Mouse (Mus musculus): Measurements from ENCODE around the gene Olfr220. TPM values are rescaled to one million over a fixed set of nuclear protein-coding genes. Genes with fewer than 3 reads are reported as not detected.

Olfr220 gene
- polyA plus RNA-seq, 1 experiment = not detected

GRCm38 (mm10) chr1:174455100-174455499 lies 13.2 kb downstream of the Olfr220 start:
- H3K36me3 ChIP-seq (ENCODE audit: control insufficient read depth, insufficient read depth, low read length) = no peaks in the 10 kb centered on the region
- no peak for DNase-seq
- H3K27me3 ChIP-seq (replicated peaks; ENCODE audit: control insufficient read depth, insufficient read depth, low read length) = no peaks in the 10 kb centered on the region
- no peak overlapping the region for H3K27ac ChIP-seq (ENCODE audit: insufficient read depth, low read depth, low read length)
- H3K4me3 ChIP-seq (ENCODE audit: insufficient read depth, low read depth, low read length) = no peak overlapping the region
- WGBS = 85% methylated on average over 2 of the region's 2 CpGs
- no peaks in the 10 kb centered on the region for H3K4me1 ChIP-seq (ENCODE audit: control insufficient read depth, insufficient read depth, low read length)
- TF ChIP-seq CTCF (conservative IDR thresholded peaks at IDR 0.05; ENCODE audit: insufficient read depth, insufficient read length, low read depth, low read length) (no peak), POLR2A (IDR thresholded peaks at IDR 0.05; ENCODE audit: low read depth, low read length) (no peak)

GRCm38 (mm10) chr1:174465385-174465784 lies 23.5 kb downstream of the Olfr220 start:
- Histone ChIP-seq H3K27me3 (replicated peaks; ENCODE audit: control insufficient read depth, insufficient read depth, low read length) (no peaks in the 10 kb centered on the region), H3K36me3 (ENCODE audit: control insufficient read depth, insufficient read depth, low read length) (no peaks in the 10 kb centered on the region), H3K27ac (ENCODE audit: insufficient read depth, low read depth, low read length) (no peak overlapping the region), H3K4me1 (ENCODE audit: control insufficient read depth, insufficient read depth, low read length) (no peaks in the 10 kb centered on the region), H3K4me3 (ENCODE audit: insufficient read depth, low read depth, low read length) (no peak overlapping the region)
- 76% methylated on average over 3 of the region's 3 CpGs for WGBS
- no peak for TF ChIP-seq CTCF (conservative IDR thresholded peaks at IDR 0.05; ENCODE audit: insufficient read depth, insufficient read length, low read depth, low read length)
- no peak for TF ChIP-seq POLR2A (IDR thresholded peaks at IDR 0.05; ENCODE audit: low read depth, low read length)
- DNase-seq = no peak

GRCm38 (mm10) chr1:174466240-174466639 lies 24.4 kb downstream of the Olfr220 start:
- H3K27me3 ChIP-seq (replicated peaks; ENCODE audit: control insufficient read depth, insufficient read depth, low read length) = no peaks in the 10 kb centered on the region
- H3K36me3 ChIP-seq (ENCODE audit: control insufficient read depth, insufficient read depth, low read length) = no peaks in the 10 kb centered on the region
- peak; percentile 22 for DNase-seq
- 24% methylated on average over 2 of the region's 2 CpGs for WGBS
- no peak for TF ChIP-seq CTCF (conservative IDR thresholded peaks at IDR 0.05; ENCODE audit: insufficient read depth, insufficient read length, low read depth, low read length)
- TF ChIP-seq POLR2A (IDR thresholded peaks at IDR 0.05; ENCODE audit: low read depth, low read length) = no peak
- no peak overlapping the region for H3K27ac ChIP-seq (ENCODE audit: insufficient read depth, low read depth, low read length)
- no peaks in the 10 kb centered on the region for H3K4me1 ChIP-seq (ENCODE audit: control insufficient read depth, insufficient read depth, low read length)
- no peak overlapping the region for H3K4me3 ChIP-seq (ENCODE audit: insufficient read depth, low read depth, low read length)

- DNase-seq = peak; percentile 15
- Histone ChIP-seq H3K4me1 (ENCODE audit: control insufficient read depth, insufficient read depth, low read length) (no peaks in the 10 kb centered on the region), H3K27ac (ENCODE audit: insufficient read depth, low read depth, low read length) (no peak overlapping the region), H3K27me3 (replicated peaks; ENCODE audit: control insufficient read depth, insufficient read depth, low read length) (no peaks in the 10 kb centered on the region), H3K4me3 (ENCODE audit: insufficient read depth, low read depth, low read length) (no peak overlapping the region), H3K36me3 (ENCODE audit: control insufficient read depth, insufficient read depth, low read length) (no peaks in the 10 kb centered on the region)
- TF ChIP-seq CTCF (conservative IDR thresholded peaks at IDR 0.05; ENCODE audit: insufficient read depth, insufficient read length, low read depth, low read length) = peak; percentile 83
- no peak for TF ChIP-seq POLR2A (IDR thresholded peaks at IDR 0.05; ENCODE audit: low read depth, low read length)
- WGBS = 5% methylated on average over 6 of the region's 6 CpGs
Measured at GRCm38 (mm10) chr1:174469736-174470135, 27.9 kb downstream of the Olfr220 start.

GRCm38 (mm10) chr1:174482567-174482966 lies 40.7 kb downstream of the Olfr220 start:
- Histone ChIP-seq H3K27me3 (replicated peaks; ENCODE audit: control insufficient read depth, insufficient read depth, low read length) (no peaks in the 10 kb centered on the region; the same call in 1 of the 2 replicates), H3K36me3 (ENCODE audit: control insufficient read depth, insufficient read depth, low read length) (no peaks in the 10 kb centered on the region), H3K27ac (ENCODE audit: insufficient read depth, low read depth, low read length) (no peak overlapping the region), H3K4me1 (ENCODE audit: control insufficient read depth, insufficient read depth, low read length) (no peaks in the 10 kb centered on the region), H3K4me3 (ENCODE audit: insufficient read depth, low read depth, low read length) (no peak overlapping the region)
- no peak for DNase-seq
- TF ChIP-seq POLR2A (IDR thresholded peaks at IDR 0.05; ENCODE audit: low read depth, low read length) (no peak), CTCF (conservative IDR thresholded peaks at IDR 0.05; ENCODE audit: insufficient read depth, insufficient read length, low read depth, low read length) (no peak)
- 94% methylated on average over 6 of the region's 6 CpGs for WGBS

DNA sequence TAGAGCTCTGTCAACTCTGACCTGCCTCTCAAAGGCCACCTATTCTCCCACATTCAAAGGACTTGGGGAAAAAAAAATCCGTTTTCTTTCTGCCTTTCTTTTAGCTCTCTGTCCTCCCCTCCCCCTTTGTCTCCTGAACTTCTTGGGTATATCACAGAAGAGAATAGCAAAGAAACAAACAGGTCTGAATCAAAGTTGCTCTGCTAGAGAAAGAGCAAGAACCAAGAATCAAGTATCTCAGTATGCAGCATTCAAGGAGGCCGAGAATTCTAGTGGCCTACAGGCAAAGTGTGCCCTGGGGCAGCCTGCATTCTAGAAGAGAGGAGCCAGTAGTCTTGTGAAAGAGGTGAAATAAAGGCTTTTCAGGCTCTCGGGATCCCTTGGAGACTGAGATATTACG lies 58.2 kb downstream of the Olfr220 start:
- Histone ChIP-seq H3K27me3 (replicated peaks; ENCODE audit: control insufficient read depth, insufficient read depth, low read length) (peaks cover 1% of the 10 kb centered on the region; the same call in 1 of the 2 replicates), H3K27ac (ENCODE audit: insufficient read depth, low read depth, low read length) (no peak overlapping the region), H3K36me3 (ENCODE audit: control insufficient read depth, insufficient read depth, low read length) (no peaks in the 10 kb centered on the region), H3K4me1 (ENCODE audit: control insufficient read depth, insufficient read depth, low read length) (no peaks in the 10 kb centered on the region), H3K4me3 (ENCODE audit: insufficient read depth, low read depth, low read length) (no peak overlapping the region)
- DNase-seq = no peak
- TF ChIP-seq CTCF (conservative IDR thresholded peaks at IDR 0.05; ENCODE audit: insufficient read depth, insufficient read length, low read depth, low read length) = no peak
- TF ChIP-seq POLR2A (IDR thresholded peaks at IDR 0.05; ENCODE audit: low read depth, low read length) = no peak
- WGBS = 73% methylated on average over 4 of the region's 4 CpGs

Other genes starting within 250 kb of the Olfr220 start
- not detected in 2 replicates for gene Olfr419, start 190.0 kb upstream of the Olfr220 start, polyA plus RNA-seq (2012; rRNA removed)
- not detected in 2 replicates for gene Mptx1, start 111.6 kb upstream of the Olfr220 start, polyA plus RNA-seq (2012; rRNA removed)
- not detected in 2 replicates for gene Olfr417, start 77.0 kb upstream of the Olfr220 start, polyA plus RNA-seq (2012; rRNA removed)
- gene Olfr248, start 51.0 kb upstream of the Olfr220 start, polyA plus RNA-seq (2012; rRNA removed) = not detected in 2 replicates
- gene Olfr414, start 18.0 kb upstream of the Olfr220 start, polyA plus RNA-seq (2012; rRNA removed) = not detected in 2 replicates
- gene Fmn2, start 59.7 kb downstream of the Olfr220 start, polyA plus RNA-seq (2012; rRNA removed) = 0.04 and 0.06 TPM in 2 replicates